Mouse (Mus musculus): Measurements from ENCODE around the gene Ddx27. TPM values are rescaled to one million over a fixed set of nuclear protein-coding genes. Genes with fewer than 3 reads are reported as not detected.

The Ddx27 gene
- 17.3 and 18.6 TPM in 2 replicates for polyA plus RNA-seq (2012; rRNA removed)

GRCm38 (mm10) chr2:167014702-167015381, at the start of gene Ddx27:
Gene Ddx27 (plus strand): TSS chr2:167015193.
- Histone ChIP-seq H3K4me3 (replicated peaks; ENCODE audit: extremely low read depth, low read depth, low read length) (peak within 1 kb of the TSS; percentile 81), H3K4me1 (ENCODE audit: control insufficient read depth, insufficient read depth, low read length) (0 out of 2 replicates have a peak, but pooled peaks cover 3% of the 10 kb centered on the region)
- TF ChIP-seq CTCF (IDR thresholded peaks at IDR 0.05; ENCODE audit: insufficient read depth, low read length) (no peak), POLR2A (IDR thresholded peaks at IDR 0.05; ENCODE audit: borderline replicate concordance, extremely low read depth, low read depth, low read length) (peak; percentile 29; the same call in 1 of the 2 replicates)
- WGBS = 2% methylated on average over 37 of the region's 37 CpGs
- DNase-seq = peak; percentile 92

- Histone ChIP-seq H3K4me3 (replicated peaks; ENCODE audit: extremely low read depth, low read depth, low read length) (no peak overlapping the region), H3K4me1 (ENCODE audit: control insufficient read depth, insufficient read depth, low read length) (peaks cover 25% of the 10 kb centered on the region)
- 30% methylated on average over 1 of the region's 1 CpGs for WGBS
- TF ChIP-seq POLR2A (IDR thresholded peaks at IDR 0.05; ENCODE audit: borderline replicate concordance, extremely low read depth, low read depth, low read length) (no peak), CTCF (IDR thresholded peaks at IDR 0.05; ENCODE audit: insufficient read depth, low read length) (no peak)
- DNase-seq = no peak
Measured at GRCm38 (mm10) chr2:166973153-166973552, 41.8 kb upstream of the Ddx27 start.

GRCm38 (mm10) chr2:166974177-166974872, 40.7 kb upstream of the Ddx27 start:
- TF ChIP-seq POLR2A (IDR thresholded peaks at IDR 0.05; ENCODE audit: borderline replicate concordance, extremely low read depth, low read depth, low read length) (no peak), CTCF (IDR thresholded peaks at IDR 0.05; ENCODE audit: insufficient read depth, low read length) (no peak)
- 60% methylated on average over 6 of the region's 6 CpGs for WGBS
- Histone ChIP-seq H3K4me3 (replicated peaks; ENCODE audit: extremely low read depth, low read depth, low read length) (no peak overlapping the region), H3K4me1 (ENCODE audit: control insufficient read depth, insufficient read depth, low read length) (peaks cover 25% of the 10 kb centered on the region)
- no peak for DNase-seq

- WGBS = 43% methylated on average over 3 of the region's 3 CpGs
- TF ChIP-seq CTCF (IDR thresholded peaks at IDR 0.05; ENCODE audit: insufficient read depth, low read length) (no peak), POLR2A (IDR thresholded peaks at IDR 0.05; ENCODE audit: borderline replicate concordance, extremely low read depth, low read depth, low read length) (no peak)
- Histone ChIP-seq H3K4me3 (replicated peaks; ENCODE audit: extremely low read depth, low read depth, low read length) (no peak overlapping the region), H3K4me1 (ENCODE audit: control insufficient read depth, insufficient read depth, low read length) (peaks cover 25% of the 10 kb centered on the region)
- DNase-seq = no peak
Measured at GRCm38 (mm10) chr2:166976356-166976755, 38.6 kb upstream of the Ddx27 start.

GRCm38 (mm10) chr2:166977490-166977889, 37.5 kb upstream of the Ddx27 start:
- 44% methylated on average over 3 of the region's 3 CpGs for WGBS
- no peak for TF ChIP-seq CTCF (IDR thresholded peaks at IDR 0.05; ENCODE audit: insufficient read depth, low read length)
- TF ChIP-seq POLR2A (IDR thresholded peaks at IDR 0.05; ENCODE audit: borderline replicate concordance, extremely low read depth, low read depth, low read length) = no peak
- peaks cover 25% of the 10 kb centered on the region for H3K4me1 ChIP-seq (ENCODE audit: control insufficient read depth, insufficient read depth, low read length)
- H3K4me3 ChIP-seq (replicated peaks; ENCODE audit: extremely low read depth, low read depth, low read length) = no peak overlapping the region
- DNase-seq = no peak

- TF ChIP-seq POLR2A (IDR thresholded peaks at IDR 0.05; ENCODE audit: borderline replicate concordance, extremely low read depth, low read depth, low read length) (no peak), CTCF (IDR thresholded peaks at IDR 0.05; ENCODE audit: insufficient read depth, low read length) (no peak)
- 44% methylated on average over 2 of the region's 2 CpGs for WGBS
Measured at GRCm38 (mm10) chr2:166980161-166980560, 34.8 kb upstream of the Ddx27 start.

GRCm38 (mm10) chr2:166983351-166983894, 31.6 kb upstream of the Ddx27 start:
- no peak for DNase-seq
- WGBS = 69% methylated on average over 4 of the region's 4 CpGs

More at GRCm38 (mm10) chr2:166980161-166980560, 34.8 kb upstream of the Ddx27 start:
- no peak for DNase-seq
- Histone ChIP-seq H3K4me1 (ENCODE audit: control insufficient read depth, insufficient read depth, low read length) (peaks cover 13% of the 10 kb centered on the region), H3K4me3 (replicated peaks; ENCODE audit: extremely low read depth, low read depth, low read length) (no peak overlapping the region)

GRCm38 (mm10) chr2:166990861-166991260, 24.1 kb upstream of the Ddx27 start:
- no peak for DNase-seq
- TF ChIP-seq POLR2A (IDR thresholded peaks at IDR 0.05; ENCODE audit: borderline replicate concordance, extremely low read depth, low read depth, low read length) (no peak), CTCF (IDR thresholded peaks at IDR 0.05; ENCODE audit: insufficient read depth, low read length) (no peak)
- Histone ChIP-seq H3K4me3 (replicated peaks; ENCODE audit: extremely low read depth, low read depth, low read length) (no peak overlapping the region), H3K4me1 (ENCODE audit: control insufficient read depth, insufficient read depth, low read length) (peaks cover 13% of the 10 kb centered on the region)
- 51% methylated on average over 7 of the region's 7 CpGs for WGBS

More at GRCm38 (mm10) chr2:166983351-166983894, 31.6 kb upstream of the Ddx27 start:
- TF ChIP-seq POLR2A (IDR thresholded peaks at IDR 0.05; ENCODE audit: borderline replicate concordance, extremely low read depth, low read depth, low read length) (no peak), CTCF (IDR thresholded peaks at IDR 0.05; ENCODE audit: insufficient read depth, low read length) (no peak)
- Histone ChIP-seq H3K4me3 (replicated peaks; ENCODE audit: extremely low read depth, low read depth, low read length) (no peak overlapping the region), H3K4me1 (ENCODE audit: control insufficient read depth, insufficient read depth, low read length) (no peaks in the 10 kb centered on the region; the same call in 1 of the 2 replicates)

GRCm38 (mm10) chr2:166991945-166992344, 23.0 kb upstream of the Ddx27 start:
- DNase-seq = no peak
- TF ChIP-seq POLR2A (IDR thresholded peaks at IDR 0.05; ENCODE audit: borderline replicate concordance, extremely low read depth, low read depth, low read length) (no peak), CTCF (IDR thresholded peaks at IDR 0.05; ENCODE audit: insufficient read depth, low read length) (no peak)
- Histone ChIP-seq H3K4me1 (ENCODE audit: control insufficient read depth, insufficient read depth, low read length) (peaks cover 18% of the 10 kb centered on the region), H3K4me3 (replicated peaks; ENCODE audit: extremely low read depth, low read depth, low read length) (no peak overlapping the region)
